Mouse (Mus musculus): Measurements from ENCODE around the gene Asb13. TPM values are rescaled to one million over a fixed set of nuclear protein-coding genes. Genes with fewer than 3 reads are reported as not detected.

Gene Asb13
- polyA plus RNA-seq, 1 experiment from 2014 or later = 12.5 TPM

- Histone ChIP-seq H3K9me3 (replicated peaks) (no peaks in the 10 kb centered on the region), H3K36me3 (no peaks in the 10 kb centered on the region), H3K4me2 (replicated peaks) (no peak overlapping the region), H3K4me3 (replicated peaks) (no peak overlapping the region), H3K9ac (no peak overlapping the region), H3K27ac (replicated peaks) (peak overlapping the region; percentile 48), H3K27me3 (no peaks in the 10 kb centered on the region), H3K4me1 (peaks cover 19% of the 10 kb centered on the region)
- no peak for ATAC-seq (ENCODE audit: insufficient number of reproducible peaks, low FRiP score, low TSS enrichment, low read depth)
- 62% methylated on average over 8 of the region's 8 CpGs for WGBS
Measured at GRCm38 (mm10) chr13:3696977-3697735, 63.3 kb downstream of the Asb13 start.

GRCm38 (mm10) chr13:3700752-3701151 is 66.9 kb downstream of the Asb13 start:
- H3K27me3 ChIP-seq = no peaks in the 10 kb centered on the region
- no peaks in the 10 kb centered on the region for H3K36me3 ChIP-seq
- H3K4me3 ChIP-seq (replicated peaks) = no peak overlapping the region
- ATAC-seq (ENCODE audit: insufficient number of reproducible peaks, low FRiP score, low TSS enrichment, low read depth) = no peak
- no peaks in the 10 kb centered on the region for H3K9me3 ChIP-seq (replicated peaks)
- 0 out of 2 replicates have a peak, but pooled peaks cover 7% of the 10 kb centered on the region for H3K4me1 ChIP-seq
- 64% methylated on average over 4 of the region's 4 CpGs for WGBS
- no peak overlapping the region for H3K4me2 ChIP-seq (replicated peaks)
- H3K9ac ChIP-seq = no peak overlapping the region
- no peak overlapping the region for H3K27ac ChIP-seq (replicated peaks)

Other genes with a start within 250 kb of the Asb13 start
- gene Gdi2, start 96.0 kb upstream of the Asb13 start, polyA plus RNA-seq (2015; fragmentation: Nextera tagmentation; extraction: Ambion mirVana) = 398 TPM in 2 replicates
- 14.2 and 15.1 TPM in 2 replicates for gene Fam208b, start 22.9 kb upstream of the Asb13 start, polyA plus RNA-seq (2015; fragmentation: Nextera tagmentation; extraction: Ambion mirVana)
- gene Calml3, start 170.3 kb downstream of the Asb13 start, polyA plus RNA-seq (2015; fragmentation: Nextera tagmentation; extraction: Ambion mirVana) = 31.3 and 33.6 TPM in 2 replicates
- 477 and 521 TPM in 2 replicates for gene Calm4, start 203.7 kb downstream of the Asb13 start, polyA plus RNA-seq (2015; fragmentation: Nextera tagmentation; extraction: Ambion mirVana)
- gene Calm5, start 220.1 kb downstream of the Asb13 start, polyA plus RNA-seq (2015; fragmentation: Nextera tagmentation; extraction: Ambion mirVana) = 2.9 and 3.2 TPM in 2 replicates

All from embryonic facial prominence, embryonic 15.5 days (tissue).